Mouse (Mus musculus) testis, postnatal 14 days (tissue): ENCODE measurements around the gene Gas7.

Experiments
- DNase-seq: peaks from one replicate; pipeline ENCODE4 v3.0.0; 2021; ENCODE audit warnings: low spot score

Gene Gas7

GRCm38 (mm10) chr11:67577472-67577871 lies 122.2 kb downstream of the Gas7 start:
- no peak for DNase-seq

GRCm38 (mm10) chr11:67577994-67578393 lies 122.8 kb downstream of the Gas7 start:
- no peak for DNase-seq

GRCm38 (mm10) chr11:67579136-67579535 lies 123.9 kb downstream of the Gas7 start:
- no peak for DNase-seq

- peak; percentile 82 for DNase-seq
Observed at GRCm38 (mm10) chr11:67581549-67581948, 126.3 kb downstream of the Gas7 start.

GRCm38 (mm10) chr11:67582570-67582969 lies 127.3 kb downstream of the Gas7 start:
- no peak for DNase-seq

- DNase-seq, result no peak
Observed at GRCm38 (mm10) chr11:67585016-67585415, 129.8 kb downstream of the Gas7 start.

GRCm38 (mm10) chr11:67585629-67586028 lies 130.4 kb downstream of the Gas7 start:
- DNase-seq, result no peak

- DNase-seq, result peak; percentile 86
Observed at GRCm38 (mm10) chr11:67586231-67586994, 131.2 kb downstream of the Gas7 start.

- DNase-seq, result no peak
Observed at GRCm38 (mm10) chr11:67588196-67588827, 133.1 kb downstream of the Gas7 start.

GRCm38 (mm10) chr11:67588828-67589314 lies 133.6 kb downstream of the Gas7 start:
- peak; percentile 64 for DNase-seq

- no peak for DNase-seq
Observed at GRCm38 (mm10) chr11:67596233-67596632, 141.0 kb downstream of the Gas7 start.

GRCm38 (mm10) chr11:67596856-67597255 lies 141.6 kb downstream of the Gas7 start:
- DNase-seq, result no peak

GRCm38 (mm10) chr11:67597388-67597787 lies 142.2 kb downstream of the Gas7 start:
- DNase-seq, result no peak

GRCm38 (mm10) chr11:67599141-67599540 lies 143.9 kb downstream of the Gas7 start:
- no peak for DNase-seq

GRCm38 (mm10) chr11:67600710-67601430 lies 145.6 kb downstream of the Gas7 start:
- DNase-seq, result no peak

- DNase-seq, result no peak
Observed at GRCm38 (mm10) chr11:67602711-67603369, 147.6 kb downstream of the Gas7 start.

GRCm38 (mm10) chr11:67604481-67604880 lies 149.2 kb downstream of the Gas7 start:
- DNase-seq, result no peak

GRCm38 (mm10) chr11:67608114-67608683 lies 153.0 kb downstream of the Gas7 start:
- no peak for DNase-seq

- no peak for DNase-seq
Observed at GRCm38 (mm10) chr11:67612158-67612839, 157.1 kb downstream of the Gas7 start.

- no peak for DNase-seq
Observed at GRCm38 (mm10) chr11:67616557-67617239, 161.5 kb downstream of the Gas7 start.

- DNase-seq, result no peak
Observed at GRCm38 (mm10) chr11:67622340-67622739, 167.1 kb downstream of the Gas7 start.
